Mouse (Mus musculus): ENCODE data around the gene Ppp1r11.

The Ppp1r11 gene

DNA sequence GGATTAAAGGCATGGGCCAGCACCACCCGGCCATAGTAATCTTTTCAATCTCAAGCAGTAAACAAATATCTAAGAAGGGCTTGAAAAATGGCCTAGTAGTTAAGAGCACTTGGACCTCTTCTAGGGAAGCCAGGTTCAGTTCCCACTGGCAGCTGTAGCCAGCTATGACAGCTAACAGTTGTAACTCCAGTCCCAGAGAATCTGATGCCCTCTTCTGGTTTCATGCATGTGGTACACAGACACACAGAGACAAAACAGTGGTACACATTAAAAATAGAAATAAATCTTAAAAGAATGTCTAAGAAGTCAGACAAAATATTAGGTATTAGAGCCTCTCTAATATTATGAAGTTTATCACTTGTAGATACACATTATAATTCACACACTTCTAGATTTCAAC lies 9.6 kb upstream of the Ppp1r11 start:
- DNase-seq (ENCODE audit: low read depth): peak; percentile 52

DNA sequence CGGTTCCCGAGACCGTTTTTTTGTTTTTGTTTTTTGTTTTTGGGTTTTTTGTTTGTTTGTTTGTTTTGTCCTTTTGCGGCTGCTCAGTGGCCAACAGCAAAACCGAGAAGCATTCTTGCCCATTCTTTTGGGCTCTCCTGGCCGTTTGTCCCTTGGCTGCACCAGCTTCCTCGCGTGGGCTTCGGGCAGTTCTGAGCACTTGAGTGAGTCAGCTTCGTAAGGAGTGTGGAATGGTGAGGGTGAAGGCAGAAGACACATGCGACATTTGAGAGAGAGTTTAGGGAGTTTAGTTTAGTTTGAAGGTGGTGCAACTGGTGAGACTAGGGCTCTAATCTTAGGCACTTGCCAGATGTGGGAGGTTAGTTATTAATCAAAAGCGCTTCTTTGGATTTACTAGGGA lies 7.3 kb upstream of the Ppp1r11 start:
- no peak for DNase-seq (ENCODE audit: low read depth)

DNA sequence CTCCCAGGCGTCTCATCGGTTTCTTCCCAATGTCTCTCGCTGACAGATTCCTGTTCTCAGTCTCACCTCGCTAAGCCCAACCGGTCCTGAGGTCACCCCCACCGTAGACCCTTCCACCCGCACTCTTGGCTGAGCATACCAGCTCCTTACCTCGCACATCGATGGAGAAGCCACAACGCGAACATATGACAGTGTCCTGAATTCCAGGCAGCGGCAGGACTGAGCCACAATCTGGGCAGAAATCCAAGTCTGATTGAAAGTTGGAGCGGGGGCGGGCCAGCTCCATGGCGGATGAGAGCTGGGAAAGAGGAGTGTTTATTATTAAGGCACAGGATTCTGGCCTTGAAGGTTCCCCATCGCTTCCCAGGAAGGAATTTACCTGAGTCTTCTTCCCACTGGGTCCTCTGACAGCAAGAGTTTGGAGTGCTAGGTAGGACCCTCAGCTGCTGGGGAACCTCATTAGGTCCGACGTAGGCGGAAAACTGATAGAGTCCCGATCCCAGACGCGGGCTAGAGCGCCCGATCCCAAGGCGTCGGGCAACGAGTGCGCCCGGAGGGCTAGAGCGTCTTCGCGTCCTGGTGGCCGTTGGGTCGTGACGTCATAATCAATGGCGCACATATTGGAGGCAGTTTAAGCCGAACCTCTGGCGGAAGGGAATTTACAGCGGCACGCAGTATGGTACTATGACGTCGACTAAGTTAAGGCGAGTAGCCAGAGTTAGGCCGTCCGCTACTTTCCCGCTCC lies 6.6 kb upstream of the Ppp1r11 start, which contains the start of the genes Znrd1 and Znrd1as:
TSS of gene Znrd1 (minus strand) at position 561 of the 745 bp plus-strand sequence.
TSS of gene Znrd1as (plus strand) at position 594 of the 745 bp plus-strand sequence.
- DNase-seq (ENCODE audit: low read depth): peak; percentile 99

DNA sequence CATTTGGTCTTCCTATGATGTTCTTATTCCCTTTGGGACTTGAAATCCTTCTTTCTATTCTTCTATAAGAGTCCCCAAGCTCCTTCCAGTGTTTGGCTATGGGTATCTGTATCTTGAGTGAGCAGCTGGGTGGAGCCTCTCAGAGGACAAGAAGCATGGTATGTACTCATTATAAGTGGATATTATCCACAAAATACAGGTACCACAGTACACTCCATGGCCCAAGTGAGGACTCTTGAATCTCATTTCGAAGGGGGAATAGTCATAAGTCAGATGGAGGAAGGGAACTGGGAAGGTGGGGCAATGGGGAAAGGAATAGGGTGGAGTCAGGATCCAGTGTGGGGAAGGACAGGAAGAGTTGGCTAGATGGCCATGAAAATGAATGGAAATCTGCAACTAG lies 1.5 kb upstream of the Ppp1r11 start:
- no peak for DNase-seq (ENCODE audit: low read depth)

DNA sequence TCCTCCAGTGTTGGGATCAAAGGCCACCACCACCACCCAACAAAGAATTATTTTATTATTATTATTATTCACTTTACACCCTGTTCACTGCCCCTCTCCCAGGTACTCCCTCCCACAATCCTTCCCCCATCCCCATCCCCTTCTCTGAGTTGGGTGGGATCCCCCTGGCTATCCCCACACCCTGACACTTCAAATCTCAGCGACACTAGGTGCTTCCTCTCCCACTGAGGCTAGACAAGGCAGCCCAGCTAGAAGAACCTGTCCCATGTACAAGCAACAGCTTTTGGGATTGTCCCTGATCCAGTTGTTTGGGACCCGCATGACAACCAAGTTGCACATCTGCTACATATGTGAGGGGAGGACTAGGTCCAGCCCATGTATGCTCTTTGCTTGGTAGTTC lies 1.1 kb upstream of the Ppp1r11 start:
- DNase-seq (ENCODE audit: low read depth): no peak

DNA sequence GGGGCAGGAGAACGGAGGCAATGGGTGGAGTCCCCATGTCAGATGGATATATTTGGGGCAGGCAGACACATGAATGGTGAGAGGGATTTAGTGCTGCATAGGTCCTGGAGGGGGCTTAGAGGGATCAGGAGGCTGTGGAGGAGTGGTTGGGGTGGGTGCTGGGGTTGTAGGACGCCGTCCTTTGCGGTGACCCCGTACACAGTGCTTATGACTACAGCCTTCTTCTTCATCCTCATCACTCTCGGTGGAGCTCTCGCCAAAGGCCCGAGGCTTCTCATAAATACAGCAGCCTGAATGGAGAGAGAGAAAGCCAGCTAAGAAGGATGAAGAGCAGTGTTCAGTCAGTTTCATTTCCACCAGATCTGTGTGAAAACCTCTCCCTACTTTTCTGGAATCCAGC lies 2.3 kb downstream of the Ppp1r11 start:
- no peak for DNase-seq (ENCODE audit: low read depth)

DNA sequence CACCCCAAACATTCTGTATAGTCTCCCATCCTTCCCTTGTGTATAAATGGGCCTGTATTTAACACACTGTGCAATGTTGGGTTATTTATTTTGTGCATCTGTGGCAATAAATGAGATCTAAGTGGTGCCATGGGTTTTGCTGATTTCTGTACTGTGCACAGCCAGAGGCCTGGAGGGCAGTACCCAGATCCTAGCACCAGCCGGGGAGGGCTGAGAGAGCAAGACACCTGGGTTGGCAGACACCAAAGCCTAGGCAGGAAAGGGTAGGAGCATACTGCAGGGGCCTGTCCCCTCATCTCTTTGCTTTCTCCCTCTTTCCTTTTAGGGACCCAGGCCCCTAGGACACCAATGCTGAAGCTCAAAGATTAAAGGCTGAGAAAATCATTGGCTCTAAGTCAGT lies 3.3 kb downstream of the Ppp1r11 start:
- no peak for DNase-seq (ENCODE audit: low read depth)

DNA sequence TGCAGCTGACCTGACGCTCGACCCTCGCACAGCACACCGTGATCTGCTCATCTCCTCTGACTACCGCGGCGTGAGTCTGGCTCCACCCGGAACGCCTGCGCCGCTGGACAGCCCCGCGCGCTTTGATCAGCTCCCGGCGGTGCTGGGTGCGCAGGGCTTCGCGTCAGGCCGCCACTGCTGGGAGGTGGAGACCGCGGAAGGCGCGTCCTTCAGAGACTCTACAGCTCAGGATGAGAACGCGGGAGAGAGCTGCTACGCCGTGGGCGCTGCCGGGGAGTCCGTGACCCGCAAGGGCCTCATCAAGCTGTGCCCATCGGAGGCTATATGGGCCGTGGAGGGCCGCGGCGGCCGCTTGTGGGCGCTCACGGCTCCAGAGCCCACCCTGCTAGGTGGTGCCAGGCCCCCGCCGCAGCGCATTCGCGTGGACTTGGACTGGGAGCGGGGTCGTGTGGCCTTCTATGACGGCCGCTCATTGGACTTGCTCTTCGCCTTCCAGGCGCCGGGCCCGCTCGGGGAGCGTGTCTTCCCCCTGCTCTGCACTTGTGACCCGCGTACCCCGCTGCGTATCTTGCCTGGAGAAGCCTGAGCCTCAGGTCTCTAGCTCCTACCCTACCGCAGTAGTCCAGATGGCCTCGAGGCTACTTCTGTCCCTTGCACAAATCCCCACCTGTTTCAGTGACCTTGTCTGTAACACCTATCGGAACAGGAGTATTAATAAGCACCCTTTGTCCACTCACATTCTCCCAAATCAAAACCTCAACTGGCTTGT lies 4.3 kb downstream of the Ppp1r11 start:
- DNase-seq (ENCODE audit: low read depth): no peak

DNA sequence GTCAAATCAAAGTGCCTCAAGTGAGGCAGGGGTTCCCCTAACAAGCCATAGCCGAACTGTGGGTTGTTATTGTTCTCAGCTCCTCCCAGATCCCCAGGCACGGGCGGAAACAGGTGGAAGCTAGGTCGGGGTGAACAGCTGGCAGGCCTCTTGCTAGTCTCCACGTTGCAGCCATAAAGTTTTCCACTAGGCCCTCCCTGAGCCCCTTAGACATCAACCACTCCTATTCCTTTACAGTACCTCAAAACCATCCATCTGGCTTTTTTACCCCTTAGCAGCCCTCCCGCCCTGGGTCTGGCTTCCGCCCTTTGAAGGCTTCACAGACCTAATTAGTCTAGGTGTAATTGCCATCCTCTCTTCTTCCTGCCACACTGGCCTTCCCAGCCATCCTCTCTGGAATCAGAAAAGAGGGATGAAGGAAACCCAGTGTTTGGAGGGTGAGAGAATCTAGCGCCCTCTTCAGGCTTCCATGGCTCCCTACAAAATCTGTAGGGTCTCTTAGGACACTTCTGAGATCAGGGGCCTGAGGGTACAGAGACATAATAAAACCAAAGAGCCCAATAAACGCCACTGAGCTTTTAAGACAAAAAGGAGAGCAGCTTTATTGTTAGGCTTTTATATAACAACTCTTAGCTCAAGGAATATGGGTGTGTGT lies 7.3 kb downstream of the Ppp1r11 start:
- DNase-seq (ENCODE audit: low read depth): no peak

DNA sequence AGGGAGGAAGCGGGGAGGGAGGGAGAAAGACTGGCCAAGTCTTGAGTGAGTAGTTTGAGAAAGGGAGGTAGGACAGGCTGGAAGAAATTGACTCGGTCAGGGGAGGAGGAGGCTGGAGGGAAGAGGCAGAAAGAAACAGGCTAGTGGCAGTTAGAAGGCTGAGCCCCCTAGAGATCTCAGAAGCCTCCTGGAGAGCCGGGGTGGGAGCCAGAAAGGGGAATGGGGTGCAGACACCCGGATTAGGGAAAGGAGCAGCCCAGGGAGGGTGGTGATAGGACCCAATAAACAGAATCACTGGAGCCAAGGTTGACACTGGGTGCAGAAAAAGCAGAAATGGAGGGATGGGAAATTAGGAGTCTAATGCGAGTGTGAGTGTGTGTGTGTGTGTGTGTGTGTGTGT lies 7.8 kb downstream of the Ppp1r11 start:
- no peak for DNase-seq (ENCODE audit: low read depth)

DNA sequence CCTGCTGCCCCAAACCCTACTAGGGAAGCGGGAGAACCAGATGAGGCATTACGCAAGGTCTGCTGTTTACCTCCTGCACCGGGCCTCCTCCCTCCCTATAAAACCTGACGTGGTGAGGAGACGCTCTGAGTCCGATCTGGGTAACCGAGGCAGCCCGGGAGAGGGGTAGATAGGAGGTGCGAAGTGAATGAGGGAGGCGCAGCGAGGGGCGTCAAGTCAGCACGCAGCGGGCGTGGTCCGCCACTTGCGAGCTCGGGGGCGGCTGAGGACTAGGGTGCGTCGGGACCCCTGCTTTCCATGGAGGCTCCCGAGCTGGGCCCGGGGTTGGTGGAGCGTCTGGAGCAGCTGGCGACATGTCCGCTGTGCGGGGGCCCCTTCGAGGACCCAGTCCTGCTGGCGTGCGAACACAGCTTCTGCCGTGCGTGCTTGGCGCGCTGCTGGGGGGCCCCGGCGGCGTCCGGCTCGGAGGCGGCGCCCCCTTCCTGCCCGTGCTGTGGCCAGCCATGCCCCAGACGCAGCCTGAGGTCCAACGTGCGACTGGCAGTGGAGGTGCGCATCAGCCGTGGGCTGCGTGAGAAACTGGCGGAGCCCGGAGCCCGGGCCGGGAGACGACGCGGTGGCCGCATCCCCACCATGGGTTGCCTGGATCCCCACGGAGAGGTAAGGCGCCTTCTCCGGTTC lies 8.6 kb downstream of the Ppp1r11 start, which contains the start of gene Rnf39:
TSS of gene Rnf39 (plus strand) at position 128 of the 681 bp plus-strand sequence.
- DNase-seq (ENCODE audit: low read depth): no peak

DNA sequence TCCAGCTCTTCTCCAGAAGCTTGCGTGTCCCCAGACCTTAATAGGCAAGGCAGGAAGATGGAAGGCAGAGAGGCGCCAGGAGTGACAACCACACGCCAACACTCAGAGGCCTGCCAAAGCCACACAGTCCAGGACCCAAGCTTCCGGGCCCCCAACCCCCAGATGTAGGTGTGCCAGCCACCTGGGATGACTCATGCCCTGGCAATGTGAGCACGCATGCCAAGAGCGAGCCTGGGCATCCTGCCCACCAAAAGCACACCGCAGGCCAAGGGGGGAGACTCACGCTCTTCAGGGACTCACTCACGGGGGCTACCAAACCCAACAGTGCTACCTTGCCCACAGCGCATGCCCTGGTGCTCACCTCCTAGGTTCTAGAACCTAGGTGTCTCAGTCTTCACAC lies 9.2 kb downstream of the Ppp1r11 start:
- DNase-seq (ENCODE audit: low read depth): no peak

DNA sequence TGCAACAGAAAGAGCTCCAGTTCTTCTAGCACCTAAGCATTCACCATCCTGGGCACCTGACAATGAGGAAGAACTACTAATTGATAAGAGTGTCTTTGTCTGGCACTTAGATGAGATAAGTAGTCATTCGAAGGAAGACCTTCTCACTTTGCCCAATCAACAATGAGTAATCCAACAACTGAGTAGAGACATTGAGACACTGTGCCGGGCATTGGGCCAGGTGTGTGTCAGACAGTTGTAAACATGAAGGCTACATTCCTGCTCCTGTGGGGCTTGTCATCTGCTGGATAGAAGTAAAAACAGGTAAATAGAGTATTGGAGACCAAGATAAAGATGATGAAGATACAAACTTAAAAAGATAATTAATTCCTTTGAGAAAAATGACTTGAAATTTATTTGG lies 13.5 kb downstream of the Ppp1r11 start:
- DNase-seq (ENCODE audit: low read depth): no peak

DNA sequence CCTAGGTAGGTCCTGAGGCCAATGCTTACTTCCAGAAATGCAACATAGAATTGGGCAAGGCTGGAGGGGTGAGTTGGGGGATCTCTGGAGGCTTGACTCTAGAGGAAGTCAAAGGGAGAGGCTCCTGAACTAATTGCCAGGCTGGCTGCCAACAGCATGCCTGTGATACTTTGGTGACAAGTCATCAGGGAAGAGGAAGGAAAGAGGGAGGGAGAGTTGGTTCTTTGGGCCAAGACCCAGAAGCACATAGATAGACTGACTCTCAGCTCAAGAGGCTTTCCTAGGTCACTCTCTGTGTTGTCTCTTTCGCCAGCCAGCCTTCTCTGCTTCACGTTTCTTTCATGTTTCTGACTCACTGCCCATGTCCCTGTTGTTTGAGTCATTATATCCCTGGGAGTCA lies 19.7 kb downstream of the Ppp1r11 start:
- DNase-seq (ENCODE audit: low read depth): no peak

DNA sequence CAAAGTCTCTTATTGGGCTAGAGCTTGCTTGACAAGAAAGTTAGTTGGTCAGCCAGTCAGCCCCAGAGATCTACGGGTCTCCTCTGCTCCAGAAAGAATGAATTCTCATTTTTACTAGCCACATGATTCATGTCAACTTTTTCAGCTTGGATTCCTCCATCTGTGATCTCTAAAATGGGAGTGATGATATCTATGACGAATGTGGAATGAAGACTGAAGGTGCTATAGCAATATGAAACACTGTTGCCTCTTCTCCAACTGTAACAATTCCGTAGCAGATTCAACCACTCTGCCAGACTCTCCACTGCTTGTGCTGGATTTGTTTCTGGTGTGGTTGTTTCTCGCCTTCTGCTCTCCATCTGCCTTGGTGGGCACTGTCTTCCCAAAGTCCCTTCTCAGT lies 20.4 kb downstream of the Ppp1r11 start:
- no peak for DNase-seq (ENCODE audit: low read depth)

DNA sequence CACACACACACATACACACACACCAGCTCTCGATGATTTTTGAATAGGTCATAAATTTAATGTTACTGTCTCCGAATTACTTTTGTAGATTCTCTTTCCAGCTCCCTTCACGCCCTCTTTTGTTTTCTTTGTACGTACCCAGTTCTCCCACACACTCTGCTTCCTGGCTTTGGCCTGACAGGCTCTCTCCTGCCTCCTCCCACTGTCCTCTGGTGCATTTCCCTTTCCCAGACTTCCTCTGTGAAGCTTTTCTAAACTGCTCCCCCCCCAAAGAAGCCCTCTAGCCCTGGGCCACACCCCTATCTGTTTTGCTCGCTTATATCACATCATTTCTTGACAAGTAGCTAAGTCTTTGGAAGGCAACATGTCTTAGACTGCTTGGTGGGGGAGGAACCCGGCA lies 21.3 kb downstream of the Ppp1r11 start:
- no peak for DNase-seq (ENCODE audit: low read depth)

DNA sequence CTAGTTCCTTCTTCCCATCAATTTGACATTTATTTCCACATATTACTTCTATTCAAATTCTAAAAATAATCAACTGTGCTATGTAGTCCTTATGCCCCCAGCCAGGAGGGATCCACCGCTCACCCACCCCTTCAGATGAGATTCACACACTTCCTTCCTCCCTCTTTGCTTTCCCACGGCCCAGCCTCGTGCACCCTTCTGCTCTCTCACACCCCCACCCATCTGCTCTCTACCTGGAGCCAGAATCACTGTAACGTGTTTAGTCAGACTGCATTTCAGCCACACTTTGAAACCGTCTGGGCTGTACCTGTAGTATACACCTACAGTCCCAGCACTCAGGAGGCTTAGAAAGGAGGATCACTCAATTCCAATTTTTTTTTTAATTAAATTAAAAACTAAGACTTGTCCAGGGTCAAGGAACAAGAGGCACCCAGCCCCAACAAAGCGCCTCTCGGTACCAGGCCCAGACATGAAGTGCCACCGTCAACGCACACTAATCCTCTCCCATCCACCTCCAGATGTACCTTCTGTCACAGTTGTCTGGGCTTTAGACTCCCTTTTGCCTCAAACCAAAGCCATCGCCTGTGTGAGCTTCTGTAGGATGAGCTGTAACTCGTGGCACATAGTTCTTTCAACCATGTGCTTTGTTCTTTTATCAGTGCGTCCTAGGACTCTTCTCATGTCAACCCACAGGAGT lies 22.2 kb downstream of the Ppp1r11 start:
- no peak for DNase-seq (ENCODE audit: low read depth)

DNA sequence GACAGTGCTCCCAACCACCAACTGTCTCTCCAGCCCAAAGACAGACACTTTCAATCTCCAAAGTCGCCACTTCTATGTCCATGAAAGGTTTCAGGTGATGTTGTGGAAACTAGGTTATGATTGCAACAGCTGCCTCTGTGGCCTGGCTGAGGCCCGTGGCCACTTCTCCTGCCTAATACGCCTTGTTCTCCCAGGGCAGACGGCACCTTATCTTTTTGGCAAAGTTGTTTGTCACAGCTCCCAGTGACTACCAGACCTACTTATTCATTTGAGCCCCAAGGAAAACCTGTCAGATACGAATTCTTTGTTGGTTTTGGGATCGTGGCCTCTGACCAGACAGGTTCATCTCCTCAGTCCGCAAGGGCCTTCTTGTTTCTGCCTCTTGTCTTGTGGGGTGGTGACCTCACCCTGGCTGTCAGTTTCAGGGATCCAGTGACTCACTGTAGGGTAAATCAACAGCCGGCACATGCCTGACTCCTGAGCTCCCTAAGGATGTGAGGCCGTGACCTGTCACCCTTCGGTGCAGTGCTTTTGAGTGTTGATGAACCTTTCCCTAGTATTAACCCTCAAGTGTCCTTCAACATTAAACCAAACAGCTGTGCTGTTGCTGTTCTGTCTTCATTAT lies 23.9 kb downstream of the Ppp1r11 start:
- no peak for DNase-seq (ENCODE audit: low read depth)

DNA sequence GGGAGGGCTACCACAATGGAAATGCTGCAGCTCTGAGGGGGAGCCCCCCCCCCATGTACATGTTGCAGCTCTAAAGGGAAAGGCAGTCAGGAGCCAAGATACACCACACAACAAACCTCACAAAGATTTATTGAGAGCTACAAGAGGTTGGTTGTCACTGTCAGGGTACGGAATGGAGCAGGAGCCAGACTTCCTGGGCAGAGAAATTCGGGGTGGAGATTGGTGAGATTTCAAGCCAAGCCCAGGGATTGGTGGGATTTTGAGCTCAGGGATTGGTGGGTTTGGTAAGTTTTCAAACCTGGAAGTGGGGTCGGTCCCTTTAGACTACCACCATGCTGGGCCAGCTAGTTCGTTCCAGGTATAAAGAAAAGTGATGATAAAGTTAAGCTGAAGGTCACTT lies 28.1 kb downstream of the Ppp1r11 start:
- DNase-seq (ENCODE audit: low read depth): no peak

DNA sequence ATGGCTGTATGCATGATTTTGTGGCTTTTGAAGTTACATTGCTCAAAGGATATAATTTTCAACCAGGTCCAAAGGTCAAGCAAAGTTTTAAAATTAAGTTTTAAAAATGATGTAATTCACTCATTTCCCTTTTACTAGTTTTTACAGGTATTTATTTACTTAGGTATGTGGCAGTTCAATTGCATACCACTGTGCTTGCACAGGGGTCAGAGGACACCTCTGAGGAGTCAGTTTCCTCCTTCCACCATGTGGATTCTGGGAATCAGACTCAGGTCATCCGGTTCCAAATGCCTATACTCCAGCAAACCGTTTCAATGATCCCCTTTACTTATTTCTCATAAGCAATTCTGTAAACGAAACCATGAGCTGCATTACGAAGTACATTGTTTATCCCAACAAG lies 28.8 kb downstream of the Ppp1r11 start:
- no peak for DNase-seq (ENCODE audit: low read depth)

DNA sequence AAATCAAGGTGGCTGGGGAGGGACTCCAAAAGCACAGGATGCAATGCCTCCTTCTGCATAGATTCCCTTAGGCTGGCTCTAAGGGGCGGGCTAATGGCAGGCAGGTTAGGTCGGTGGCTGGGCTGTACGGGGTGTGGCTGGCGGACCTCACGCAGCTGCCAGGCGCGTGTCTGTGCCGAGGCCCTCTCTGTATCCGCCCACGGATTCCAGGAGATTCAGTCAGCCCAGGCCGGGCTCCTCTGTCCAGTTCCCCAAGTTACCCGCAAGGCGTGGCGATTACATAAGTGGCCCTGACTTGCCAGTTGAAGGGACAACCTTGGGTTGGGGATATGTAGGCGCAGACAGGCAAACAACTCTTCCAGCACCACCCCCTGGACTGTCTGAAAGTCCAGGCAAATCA lies 31.3 kb downstream of the Ppp1r11 start:
- DNase-seq (ENCODE audit: low read depth): no peak

Data from 416B (cell line).